Mouse (Mus musculus) kidney, adult 2 months (tissue): ENCODE data around the gene Acot11. TPM values are rescaled to one million over a fixed set of nuclear protein-coding genes. Genes with fewer than 3 reads are reported as not detected.
"Not testable (repeated sequence)": the region's sequence is repeated elsewhere in the genome, so short reads cannot be mapped to it uniquely, and the experiment has no call there.

ENCODE experiments used
- DNase-seq: peaks from one replicate; pipeline ENCODE4 v3.0.0; 2021
- H3K27ac ChIP-seq: fragments of 200-500 bp; 2 replicates; pipeline ENCODE4 v1.5.1; 2012; ENCODE audit warnings: low read depth, low read length, control low read depth, inconsistent platforms; ENCODE audit not compliant: insufficient read depth
- H3K27me3 ChIP-seq: fragments of 200-500 bp; replicated peaks from 2 replicates; pipeline ENCODE4 v1.6.1; 2012; ENCODE audit warnings: mild to moderate bottlenecking, moderate library complexity, low read length, inconsistent platforms; ENCODE audit not compliant: control insufficient read depth, insufficient read depth
- H3K36me3 ChIP-seq: fragments of 200-500 bp; 2 replicates; pipeline ENCODE4 v1.6.1; 2012; ENCODE audit warnings: mild to moderate bottlenecking, moderate library complexity, low read length, inconsistent platforms; ENCODE audit not compliant: control insufficient read depth, insufficient read depth
- H3K4me1 ChIP-seq: fragments of 200-500 bp; 2 replicates; pipeline ENCODE4 v1.6.1; 2011; ENCODE audit warnings: low read length; ENCODE audit not compliant: control insufficient read depth, insufficient read depth
- H3K4me3 ChIP-seq: fragments of 200-500 bp; 2 replicates; pipeline ENCODE4 v1.5.1; 2011; ENCODE audit warnings: mild to moderate bottlenecking, low read depth, low read length, control low read depth; ENCODE audit not compliant: insufficient read depth
- CTCF ChIP-seq: fragments of 200-500 bp; conservative IDR thresholded peaks from 2 replicates; pipeline ENCODE4 v1.5.1; 2011; ENCODE audit warnings: low read depth, mild to moderate bottlenecking, control low read depth, low read length, moderate library complexity, mixed read lengths; ENCODE audit not compliant: insufficient read depth, insufficient read length
- POLR2A ChIP-seq: fragments of 200-500 bp; IDR thresholded peaks from one replicate; pipeline ENCODE4 v1.6.1; 2011; ENCODE audit warnings: low read depth, low read length, control low read depth
- WGBS: fragments of 180-500 bp; shearing (Covaris S2); methylation state at CpG from one replicate; pipeline ENCODE4 v1.1.7; 2018; 5-methylcytosine and 5-hydroxymethylcytosine counted together
- polyA plus RNA-seq: library from polyadenylated mRNA; depleted of rRNA; stranded (reverse); fragments of >200 nt; gene quantifications from 2 replicates; pipeline ENCODE4 v1.2.3, GENCODE M21; 2012

Acot11 gene
- polyA plus RNA-seq, 1 experiment, result 20.2 TPM

GRCm38 (mm10) chr4:106795289-106795688, 9.5 kb downstream of the Acot11 start:
- WGBS, result 100% methylated on average over 2 of the region's 2 CpGs
- H3K36me3 ChIP-seq, result no peaks in the 10 kb centered on the region
- H3K27me3 ChIP-seq, result no peaks in the 10 kb centered on the region
- TF ChIP-seq CTCF (no peak), POLR2A (no peak)
- peaks cover 4% of the 10 kb centered on the region; the same call in 1 of the 2 replicates for H3K4me1 ChIP-seq
- DNase-seq, result no peak
- no peak overlapping the region for H3K4me3 ChIP-seq
- no peak overlapping the region for H3K27ac ChIP-seq

DNA sequence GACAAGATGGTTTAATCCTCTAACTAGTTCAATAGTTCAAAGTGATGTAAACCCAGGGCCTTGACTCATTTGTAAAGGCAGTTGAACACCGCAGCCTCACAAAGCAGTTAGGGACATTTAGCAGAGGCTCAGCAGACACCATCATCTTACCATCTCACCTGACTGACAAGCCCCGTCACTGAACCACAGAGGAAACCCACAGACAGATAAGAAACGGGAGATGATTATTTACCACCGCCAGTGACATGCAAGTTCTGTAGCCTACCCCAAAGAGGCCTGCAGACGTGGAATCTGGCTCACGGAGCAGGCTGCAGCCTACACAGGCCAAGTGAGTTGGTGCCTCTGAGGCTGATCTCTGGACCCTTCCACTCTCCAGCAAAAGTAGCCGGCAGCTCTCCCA, 10.6 kb downstream of the Acot11 start:
- 84% methylated on average over 7 of the region's 7 CpGs for WGBS
- Histone ChIP-seq H3K27ac (no peak overlapping the region), H3K36me3 (no peaks in the 10 kb centered on the region), H3K4me3 (no peak overlapping the region), H3K27me3 (no peaks in the 10 kb centered on the region), H3K4me1 (peaks cover 4% of the 10 kb centered on the region; the same call in 1 of the 2 replicates)
- no peak for DNase-seq
- TF ChIP-seq CTCF (no peak), POLR2A (no peak)

- H3K36me3 ChIP-seq, DNase-seq, H3K4me3 ChIP-seq, H3K4me1 ChIP-seq, H3K27me3 ChIP-seq, H3K27ac ChIP-seq: not testable (repeated sequence)
- 95% methylated on average over 9 of the region's 9 CpGs for WGBS
Measured at GRCm38 (mm10) chr4:106793826-106794225, 11.0 kb downstream of the Acot11 start.

DNA sequence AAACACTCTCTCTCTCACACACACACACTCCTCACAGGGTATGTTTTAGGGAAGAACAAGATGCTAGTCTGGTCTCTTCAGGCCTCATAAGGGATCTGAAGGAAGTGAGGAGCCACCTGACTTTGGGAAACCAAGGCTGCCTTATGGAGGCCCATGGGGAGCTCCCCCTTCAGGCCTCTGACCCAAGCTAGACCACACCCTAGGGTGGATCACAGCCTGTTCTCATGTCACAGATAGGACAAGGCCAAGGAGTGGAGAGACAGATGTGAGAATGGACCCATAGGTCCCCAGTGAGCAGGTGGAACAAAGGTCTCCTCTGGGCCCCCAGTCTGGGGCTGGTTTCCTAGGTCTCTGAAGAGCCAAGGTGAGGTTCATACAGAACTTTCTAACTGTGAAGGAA, 12.5 kb downstream of the Acot11 start:
- Histone ChIP-seq H3K4me3 (no peak overlapping the region), H3K27ac (no peak overlapping the region), H3K36me3 (no peaks in the 10 kb centered on the region), H3K27me3 (no peaks in the 10 kb centered on the region), H3K4me1 (no peaks in the 10 kb centered on the region)
- no peak for TF ChIP-seq POLR2A
- TF ChIP-seq CTCF, result no peak
- DNase-seq, result no peak

DNA sequence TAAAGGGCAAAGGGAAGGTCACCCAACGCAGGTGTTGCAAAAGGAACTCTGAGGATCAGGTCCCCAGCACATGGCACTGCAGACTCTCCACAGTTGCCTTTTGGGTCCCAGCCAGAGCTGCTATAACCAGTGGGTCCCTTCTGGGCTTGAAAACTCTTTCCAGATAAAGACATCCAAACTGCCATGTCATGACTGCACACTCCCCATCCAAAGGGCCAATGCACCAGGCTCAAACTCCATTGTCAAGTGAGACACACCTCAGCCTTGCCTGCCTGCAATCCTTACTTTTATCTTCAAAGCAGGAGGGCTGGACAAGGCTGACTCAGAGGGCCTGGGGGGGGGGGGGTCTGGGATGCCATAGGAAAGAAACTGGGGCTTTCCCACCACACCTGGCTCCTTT, 13.9 kb downstream of the Acot11 start:
- Histone ChIP-seq H3K27ac (no peak overlapping the region), H3K27me3 (no peaks in the 10 kb centered on the region), H3K4me3 (no peak overlapping the region), H3K4me1 (no peaks in the 10 kb centered on the region), H3K36me3 (no peaks in the 10 kb centered on the region)
- 50% methylated on average over 1 of the region's 1 CpGs for WGBS
- no peak for DNase-seq
- TF ChIP-seq POLR2A, result no peak
- no peak for TF ChIP-seq CTCF

DNA sequence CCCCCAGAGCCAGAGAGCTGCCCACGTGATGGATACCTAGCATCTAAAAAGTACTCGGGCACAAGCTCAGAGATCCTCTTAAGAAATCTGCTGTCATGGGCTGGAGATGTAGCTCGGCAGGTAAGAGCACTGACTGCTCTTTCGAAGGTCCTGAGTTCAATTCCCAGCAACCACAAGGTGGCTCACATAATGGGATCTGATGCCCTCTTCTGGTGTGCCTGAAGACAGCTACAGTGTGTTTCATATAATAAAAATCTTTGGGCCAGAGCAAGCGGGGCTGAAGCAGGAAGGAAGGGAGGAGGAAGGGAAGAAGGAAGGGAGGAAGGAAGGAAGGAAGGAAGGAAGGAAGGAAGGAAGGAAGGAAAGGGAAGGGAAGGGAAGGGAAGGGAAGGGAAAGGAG, 14.6 kb downstream of the Acot11 start:
- 77% methylated on average over 5 of the region's 5 CpGs for WGBS
- H3K27ac ChIP-seq, H3K4me3 ChIP-seq: not testable (repeated sequence)

DNA sequence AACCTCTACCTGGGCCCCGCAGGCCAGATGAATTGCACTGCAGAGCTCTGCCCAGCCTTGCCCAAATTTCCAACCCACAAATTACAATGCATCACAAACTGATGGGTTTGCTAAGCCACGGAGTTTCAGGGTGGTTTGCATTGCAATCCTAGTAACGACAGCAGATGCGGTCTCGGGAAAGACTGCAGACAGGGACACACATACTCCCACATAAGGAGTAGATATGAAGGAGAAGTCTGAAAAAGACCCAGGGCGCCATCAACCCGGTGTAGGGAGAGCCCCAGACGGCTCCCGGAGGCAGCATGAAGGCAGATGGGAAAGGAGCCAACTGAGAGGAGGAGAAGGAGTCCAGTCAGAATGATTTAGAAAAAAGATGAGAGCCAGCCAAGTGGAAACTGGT, 15.1 kb downstream of the Acot11 start:
- no peaks in the 10 kb centered on the region for H3K27me3 ChIP-seq
- TF ChIP-seq CTCF (no peak), POLR2A (no peak)
- no peak overlapping the region for H3K4me3 ChIP-seq
- no peaks in the 10 kb centered on the region for H3K36me3 ChIP-seq
- DNase-seq, result no peak
- H3K4me1 ChIP-seq, result no peaks in the 10 kb centered on the region
- 34% methylated on average over 9 of the region's 9 CpGs for WGBS
- no peak overlapping the region for H3K27ac ChIP-seq

More for the DNA sequence above, 14.6 kb downstream of the Acot11 start:
- H3K36me3 ChIP-seq, DNase-seq, H3K27me3 ChIP-seq, H3K4me1 ChIP-seq: not testable (repeated sequence)

- WGBS, result 83% methylated on average over 11 of the region's 11 CpGs
- Histone ChIP-seq H3K27ac (no peak overlapping the region), H3K4me3 (no peak overlapping the region), H3K27me3 (no peaks in the 10 kb centered on the region), H3K4me1 (no peaks in the 10 kb centered on the region), H3K36me3 (no peaks in the 10 kb centered on the region)
- no peak for DNase-seq
- TF ChIP-seq POLR2A (no peak), CTCF (no peak)
Measured at GRCm38 (mm10) chr4:106788627-106789026, 16.2 kb downstream of the Acot11 start.
